Mouse (Mus musculus) liver, embryonic 11.5 days (tissue): ENCODE data around the gene Rpl3. TPM values are rescaled to one million over a fixed set of nuclear protein-coding genes. Genes with fewer than 3 reads are reported as not detected.
A peak's percentile ranks its signal among the peaks of the same experiment; 100 is the strongest.

Experiments used
- ATAC-seq: fragments of 200-750 bp; cut with Nextera tagmentation; replicated peaks from 2 replicates; pipeline ENCODE4 v1.8.0; 2017; ENCODE audit warnings: moderate number of reproducible peaks, mild to moderate bottlenecking, moderate TSS enrichment, moderate library complexity; ENCODE audit not compliant: low FRiP score
- DNase-seq: peaks from one replicate; pipeline ENCODE4 v3.0.0-alpha.2; 2017; ENCODE audit warnings: low spot score
- H3K27ac ChIP-seq: fragments of 300-500 bp; sonication (generic); 2 replicates; pipeline ENCODE4 v1.5.1; 2014; ENCODE audit warnings: mild to moderate bottlenecking, low read depth, low read length, control low read depth
- H3K27me3 ChIP-seq: fragments of 300-500 bp; sonication (generic); replicated peaks from 2 replicates; pipeline ENCODE4 v1.6.1; 2014; ENCODE audit warnings: low read length, mixed read lengths; ENCODE audit not compliant: control insufficient read depth, insufficient read depth
- H3K36me3 ChIP-seq: fragments of 300-500 bp; sonication (generic); 2 replicates; pipeline ENCODE4 v1.6.1; 2014; ENCODE audit warnings: mild to moderate bottlenecking, low read length, moderate library complexity, mixed read lengths; ENCODE audit not compliant: control insufficient read depth, insufficient read depth
- H3K4me1 ChIP-seq: fragments of 300-500 bp; sonication (generic); replicated peaks from 2 replicates; pipeline ENCODE4 v1.6.1; 2014; ENCODE audit warnings: low read length, mixed read lengths; ENCODE audit not compliant: control insufficient read depth, insufficient read depth
- H3K4me2 ChIP-seq: fragments of 300-500 bp; sonication (generic); 2 replicates; pipeline ENCODE4 v1.6.1; 2014; ENCODE audit warnings: mild to moderate bottlenecking, control low read depth, moderate library complexity
- H3K4me3 ChIP-seq: fragments of 300-500 bp; sonication (generic); 2 replicates; pipeline ENCODE4 v1.5.1; 2014; ENCODE audit warnings: low read depth, low read length, control low read depth
- H3K9ac ChIP-seq: fragments of 300-500 bp; sonication (generic); 2 replicates; pipeline ENCODE4 v1.6.1; 2014; ENCODE audit warnings: low read depth, low read length, control low read depth
- H3K9me3 ChIP-seq: fragments of 300-500 bp; sonication (generic); 2 replicates; pipeline ENCODE4 v1.6.1; 2016; ENCODE audit warnings: low read length, inconsistent platforms, mixed read lengths; ENCODE audit not compliant: control insufficient read depth
- WGBS: fragments of 180-500 bp; shearing (Covaris S2); extraction: QIAGEN DNeasy Blood & Tissue Kit; methylation state at CpG from one replicate; pipeline ENCODE4 v1.1.7; 2014; 5-methylcytosine and 5-hydroxymethylcytosine counted together
- polyA plus RNA-seq: library from polyadenylated mRNA; unstranded; fragments of >200 nt; fragmentation: Nextera tagmentation; extraction: Ambion mirVana; gene quantifications from 2 replicates; pipeline ENCODE4 v1.2.1, GENCODE M21; 2014

Rpl3 gene
- polyA plus RNA-seq, 1 experiment from 2014 or later = 1,469 TPM

GRCm38 (mm10) chr15:80050093-80050492 lies 41.6 kb downstream of the Rpl3 start:
- Histone ChIP-seq H3K9ac (no peak overlapping the region), H3K4me2 (no peak overlapping the region), H3K9me3 (no peaks in the 10 kb centered on the region), H3K27me3 (no peaks in the 10 kb centered on the region), H3K27ac (no peak overlapping the region), H3K4me1 (peaks cover 26% of the 10 kb centered on the region), H3K4me3 (no peak overlapping the region), H3K36me3 (no peaks in the 10 kb centered on the region)
- DNase-seq (no peak), ATAC-seq (no peak)
- WGBS = 61% methylated on average over 4 of the region's 4 CpGs

DNA sequence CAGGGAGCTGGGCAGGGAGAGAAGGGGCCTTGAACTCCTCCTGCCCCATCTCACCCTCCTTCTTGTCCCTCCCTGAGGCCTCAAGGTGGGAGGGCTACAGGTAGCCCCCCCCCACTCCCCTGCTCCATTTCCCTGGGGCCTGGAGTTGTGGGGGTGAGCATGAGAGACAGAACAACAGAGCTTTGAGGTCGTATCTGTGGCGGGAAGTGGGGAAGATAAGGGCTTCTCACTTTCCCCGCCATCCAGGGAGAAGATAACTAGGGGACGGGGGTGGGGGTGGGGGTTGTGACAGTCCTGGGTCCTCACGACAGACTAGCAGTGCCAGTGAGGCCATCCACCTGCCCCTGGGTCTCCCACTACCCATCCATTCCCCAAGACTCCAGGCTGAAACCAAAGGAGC lies 43.7 kb downstream of the Rpl3 start:
- DNase-seq = no peak
- H3K9ac ChIP-seq = no peak overlapping the region; the same call in 1 of the 2 replicates
- WGBS = 5% methylated on average over 5 of the region's 5 CpGs

DNA sequence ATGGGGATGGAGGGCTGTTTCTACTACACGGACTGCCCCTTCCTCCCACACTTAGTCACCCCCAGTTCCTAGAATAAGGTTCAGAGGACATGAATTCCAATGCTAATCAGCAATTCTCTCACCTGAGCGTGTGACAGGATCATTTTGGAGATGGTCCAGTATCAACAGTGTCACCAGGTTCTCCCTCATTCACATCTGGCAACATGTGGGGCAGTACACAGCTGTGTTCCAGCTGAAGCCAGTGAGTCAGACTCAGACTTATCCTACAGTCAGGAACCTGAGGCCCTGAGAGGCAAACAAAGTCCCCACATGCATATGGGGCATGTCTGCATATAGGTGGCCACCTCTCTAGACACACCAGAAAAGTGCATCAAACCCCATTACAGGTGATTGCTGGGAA lies 44.4 kb downstream of the Rpl3 start:
- Histone ChIP-seq H3K27ac (no peak overlapping the region), H3K27me3 (no peaks in the 10 kb centered on the region), H3K4me3 (no peak overlapping the region), H3K9me3 (no peaks in the 10 kb centered on the region), H3K4me1 (peaks cover 15% of the 10 kb centered on the region), H3K36me3 (no peaks in the 10 kb centered on the region), H3K4me2 (no peak overlapping the region), H3K9ac (no peak overlapping the region)
- DNase-seq (no peak), ATAC-seq (no peak)
- WGBS = 69% methylated on average over 2 of the region's 2 CpGs

More for the DNA sequence above, 43.7 kb downstream of the Rpl3 start:
- no peak for ATAC-seq
- no peaks in the 10 kb centered on the region for H3K9me3 ChIP-seq
- no peak overlapping the region for H3K27ac ChIP-seq
- H3K4me2 ChIP-seq = peak overlapping the region; percentile 40
- no peak overlapping the region for H3K4me3 ChIP-seq
- peaks cover 15% of the 10 kb centered on the region for H3K4me1 ChIP-seq
- H3K27me3 ChIP-seq = no peaks in the 10 kb centered on the region
- no peaks in the 10 kb centered on the region for H3K36me3 ChIP-seq

DNA sequence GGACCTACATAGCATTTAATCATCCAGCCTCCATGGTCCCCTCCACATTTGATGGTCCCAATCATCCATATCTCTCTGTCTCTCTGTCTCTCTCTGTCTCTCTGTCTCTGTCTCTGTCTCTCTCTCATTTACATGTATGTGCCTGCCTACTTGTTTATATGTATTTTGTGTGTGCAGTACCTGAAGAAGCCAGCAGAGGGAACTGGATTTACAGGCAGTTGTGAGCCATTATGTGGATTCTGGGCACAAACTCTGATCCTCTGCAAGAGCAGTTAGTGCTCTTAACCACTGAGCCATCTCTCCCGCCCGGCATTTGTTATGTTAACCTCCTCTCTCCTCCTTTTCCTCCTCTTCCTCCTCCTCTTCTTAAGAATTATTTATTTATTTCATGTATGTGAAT lies 45.9 kb downstream of the Rpl3 start:
- Histone ChIP-seq H3K9me3 (no peaks in the 10 kb centered on the region), H3K27me3 (no peaks in the 10 kb centered on the region), H3K27ac (no peak overlapping the region), H3K36me3 (no peaks in the 10 kb centered on the region), H3K4me3 (no peak overlapping the region), H3K4me2 (no peak overlapping the region), H3K4me1 (peaks cover 13% of the 10 kb centered on the region), H3K9ac (no peak overlapping the region)
- DNase-seq (no peak), ATAC-seq (no peak)
- WGBS = 97% methylated on average over 2 of the region's 2 CpGs

- Histone ChIP-seq H3K36me3 (no peaks in the 10 kb centered on the region), H3K4me3 (no peak overlapping the region), H3K4me2 (no peak overlapping the region), H3K27me3 (no peaks in the 10 kb centered on the region), H3K4me1 (peaks cover 13% of the 10 kb centered on the region), H3K9ac (no peak overlapping the region), H3K9me3 (no peaks in the 10 kb centered on the region), H3K27ac (no peak overlapping the region)
- no peak for DNase-seq
- ATAC-seq = no peak
- 85% methylated on average over 10 of the region's 10 CpGs for WGBS
Observed at GRCm38 (mm10) chr15:80044249-80044648, 47.4 kb downstream of the Rpl3 start.

- Histone ChIP-seq H3K9ac (no peak overlapping the region), H3K36me3 (no peaks in the 10 kb centered on the region), H3K4me2 (no peak overlapping the region), H3K9me3 (no peaks in the 10 kb centered on the region), H3K4me1 (no peaks in the 10 kb centered on the region), H3K27me3 (no peaks in the 10 kb centered on the region), H3K27ac (no peak overlapping the region), H3K4me3 (no peak overlapping the region)
- ATAC-seq = no peak
- 54% methylated on average over 4 of the region's 4 CpGs for WGBS
- DNase-seq = no peak
Observed at GRCm38 (mm10) chr15:80042152-80042551, 49.5 kb downstream of the Rpl3 start.

DNA sequence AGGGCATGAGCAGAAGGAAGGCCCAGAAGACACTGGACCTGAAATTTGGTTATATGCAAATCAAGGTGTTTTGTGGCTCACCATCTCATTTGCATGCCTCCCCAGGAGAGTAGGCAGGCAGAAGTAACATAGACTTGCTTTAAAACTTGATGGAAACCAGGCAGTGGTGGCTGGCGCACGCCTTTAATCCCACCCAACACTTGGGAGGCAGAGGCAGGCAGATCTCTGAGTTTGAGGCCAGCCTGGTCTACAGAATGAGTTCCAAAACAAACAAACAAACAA lies 53.6 kb downstream of the Rpl3 start:
- Histone ChIP-seq H3K36me3 (no peaks in the 10 kb centered on the region), H3K4me2 (no peak overlapping the region)

GRCm38 (mm10) chr15:80037255-80038109 lies 54.2 kb downstream of the Rpl3 start:
- Histone ChIP-seq H3K4me1 (no peaks in the 10 kb centered on the region; the same call in 1 of the 2 replicates), H3K36me3 (no peaks in the 10 kb centered on the region), H3K4me3 (no peak overlapping the region), H3K27ac (no peak overlapping the region), H3K9ac (no peak overlapping the region), H3K9me3 (no peaks in the 10 kb centered on the region), H3K27me3 (no peaks in the 10 kb centered on the region), H3K4me2 (no peak overlapping the region)
- WGBS = 69% methylated on average over 11 of the region's 11 CpGs
- ATAC-seq (no peak), DNase-seq (no peak)

More for the DNA sequence above, 53.6 kb downstream of the Rpl3 start:
- H3K27ac ChIP-seq = no peak overlapping the region
- no peaks in the 10 kb centered on the region for H3K9me3 ChIP-seq
- DNase-seq = no peak
- no peak overlapping the region for H3K4me3 ChIP-seq
- ATAC-seq = no peak
- H3K27me3 ChIP-seq = no peaks in the 10 kb centered on the region
- WGBS = 83% methylated on average over 2 of the region's 2 CpGs
- no peaks in the 10 kb centered on the region; the same call in 1 of the 2 replicates for H3K4me1 ChIP-seq
- no peak overlapping the region for H3K9ac ChIP-seq

GRCm38 (mm10) chr15:80035341-80035885 lies 56.3 kb downstream of the Rpl3 start:
- DNase-seq = no peak
- ATAC-seq = no peak
- H3K27ac ChIP-seq = no peak overlapping the region
- H3K9me3 ChIP-seq = no peaks in the 10 kb centered on the region; the same call in 1 of the 2 replicates
- no peaks in the 10 kb centered on the region; the same call in 1 of the 2 replicates for H3K4me1 ChIP-seq
- no peak overlapping the region for H3K4me3 ChIP-seq
- no peak overlapping the region for H3K4me2 ChIP-seq
- H3K9ac ChIP-seq = no peak overlapping the region
- 78% methylated on average over 6 of the region's 6 CpGs for WGBS
- H3K27me3 ChIP-seq = no peaks in the 10 kb centered on the region
- H3K36me3 ChIP-seq = no peaks in the 10 kb centered on the region
